Mouse (Mus musculus): ENCODE measurements around the gene Gpsm3.

GRCm38 (mm10) chr17:34590154-34590987, 765 bp downstream of the Gpsm3 start:
- TF ChIP-seq POLR2A (IDR thresholded peaks at IDR 0.05; ENCODE audit: extremely low read depth, insufficient read depth, low read length) = no peak
- no peak for TF ChIP-seq CTCF (IDR thresholded peaks at IDR 0.05; ENCODE audit: extremely low read depth, insufficient read depth, low read length)

Measured in cortical plate, adult 2 months (tissue).